Mouse (Mus musculus) limb, embryonic 11.5 days (tissue): ENCODE results near the gene Olfr702. TPM values are rescaled to one million over a fixed set of nuclear protein-coding genes. Genes with fewer than 3 reads are reported as not detected.

Experiments used
- ATAC-seq: fragments of 200-750 bp; cut with Nextera tagmentation; 2 replicates; pipeline ENCODE4 v1.8.0; 2017; ENCODE audit warnings: low read depth; ENCODE audit not compliant: insufficient number of reproducible peaks, low FRiP score, low TSS enrichment
- DNase-seq: peaks from one replicate; pipeline ENCODE4 v3.0.0-alpha.2; 2015; ENCODE audit warnings: low spot score
- H3K27ac ChIP-seq: fragments of 300-500 bp; sonication (generic); replicated peaks from 2 replicates; pipeline ENCODE4 v1.5.1; 2014; ENCODE audit warnings: low read depth, mild to moderate bottlenecking, low read length
- H3K27me3 ChIP-seq: fragments of 300-500 bp; sonication (generic); 2 replicates; pipeline ENCODE4 v1.6.1; 2014; ENCODE audit warnings: mild to moderate bottlenecking, low read length, mixed read lengths; ENCODE audit not compliant: control insufficient read depth, insufficient read depth
- H3K36me3 ChIP-seq: fragments of 300-500 bp; sonication (generic); 2 replicates; pipeline ENCODE4 v1.6.1; 2014; ENCODE audit warnings: mild to moderate bottlenecking, low read length, moderate library complexity, mixed read lengths; ENCODE audit not compliant: control insufficient read depth, insufficient read depth
- H3K4me1 ChIP-seq: fragments of 300-500 bp; sonication (generic); 2 replicates; pipeline ENCODE4 v1.6.1; 2014; ENCODE audit warnings: low read length, mixed read lengths; ENCODE audit not compliant: control insufficient read depth, insufficient read depth
- H3K4me2 ChIP-seq: fragments of 300-500 bp; sonication (generic); 2 replicates; pipeline ENCODE4 v1.6.1; 2014; ENCODE audit warnings: low read depth, mild to moderate bottlenecking, moderate library complexity; ENCODE audit not compliant: severe bottlenecking
- H3K4me3 ChIP-seq: fragments of 300-500 bp; sonication (generic); 2 replicates; pipeline ENCODE4 v1.5.1; 2014; ENCODE audit warnings: low read depth, low read length
- H3K9ac ChIP-seq: fragments of 300-500 bp; sonication (generic); 2 replicates; pipeline ENCODE4 v1.6.1; 2014; ENCODE audit warnings: mild to moderate bottlenecking, low read length
- H3K9me3 ChIP-seq: fragments of 300-500 bp; sonication (generic); 2 replicates; pipeline ENCODE4 v1.6.1; 2016; ENCODE audit warnings: low read length; ENCODE audit not compliant: control insufficient read depth
- polyA plus RNA-seq: library from polyadenylated mRNA; unstranded; fragments of >200 nt; fragmentation: Nextera tagmentation; extraction: Ambion mirVana; gene quantifications from 2 replicates; pipeline ENCODE4 v1.2.1, GENCODE M21; 2014

Olfr702 gene
- polyA plus RNA-seq, 1 experiment from 2014 or later = not detected

DNA sequence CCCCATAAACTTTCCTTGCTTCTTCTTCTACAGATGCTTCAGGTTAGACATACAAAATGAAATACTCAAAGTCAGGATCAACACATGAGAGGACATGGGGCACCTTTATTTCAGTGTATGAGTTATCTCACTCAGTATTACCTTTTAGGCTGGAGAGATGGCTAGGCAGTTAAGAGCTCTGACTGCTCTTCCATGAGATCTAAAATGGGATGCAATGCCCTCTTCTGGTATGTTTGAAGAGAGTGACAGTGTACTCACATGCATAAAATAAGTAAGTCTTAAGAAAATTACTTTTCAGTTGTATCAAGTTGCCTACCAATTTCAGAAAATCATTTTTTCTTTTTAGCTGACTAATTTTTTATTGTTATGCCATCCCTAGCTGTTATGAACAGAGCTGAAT is 45.4 kb downstream of the Olfr702 start:
- no peak overlapping the region for H3K27ac ChIP-seq
- no peak overlapping the region for H3K9ac ChIP-seq
- no peaks in the 10 kb centered on the region for H3K36me3 ChIP-seq
- no peak overlapping the region for H3K4me2 ChIP-seq
- no peaks in the 10 kb centered on the region for H3K27me3 ChIP-seq
- no peak for DNase-seq
- no peaks in the 10 kb centered on the region for H3K9me3 ChIP-seq
- H3K4me1 ChIP-seq = no peaks in the 10 kb centered on the region
- no peak overlapping the region for H3K4me3 ChIP-seq
- no peak for ATAC-seq

Other genes with a start within 250 kb of the Olfr702 start
- not detected in 2 replicates for gene Olfr693, start 153.3 kb downstream of the Olfr702 start, polyA plus RNA-seq
- not detected in 2 replicates for gene Olfr694, start 142.1 kb downstream of the Olfr702 start, polyA plus RNA-seq
- gene Olfr695, start 117.5 kb downstream of the Olfr702 start, polyA plus RNA-seq = not detected in 2 replicates
- not detected in 2 replicates for gene Olfr697, start 91.5 kb downstream of the Olfr702 start, polyA plus RNA-seq
- not detected in 2 replicates for gene Olfr698, start 78.5 kb downstream of the Olfr702 start, polyA plus RNA-seq
- gene Olfr699, start 40.7 kb downstream of the Olfr702 start, polyA plus RNA-seq = not detected in 2 replicates
- not detected in 2 replicates for gene Olfr700, start 25.1 kb downstream of the Olfr702 start, polyA plus RNA-seq
- gene Olfr701, start 19.8 kb downstream of the Olfr702 start, polyA plus RNA-seq = not detected in 2 replicates
- not detected in 2 replicates for gene Olfr703, start 9.5 kb upstream of the Olfr702 start, polyA plus RNA-seq
- gene Olfr704, start 29.3 kb upstream of the Olfr702 start, polyA plus RNA-seq = not detected in 2 replicates
- not detected in 2 replicates for gene Olfr705, start 43.0 kb upstream of the Olfr702 start, polyA plus RNA-seq
- not detected in 2 replicates for gene Olfr706, start 54.3 kb upstream of the Olfr702 start, polyA plus RNA-seq
- not detected in 2 replicates for gene Olfr707, start 67.3 kb upstream of the Olfr702 start, polyA plus RNA-seq
- not detected in 2 replicates for gene Olfr1532-ps1, start 74.1 kb upstream of the Olfr702 start, polyA plus RNA-seq
- gene Olfr709-ps1, start 98.3 kb upstream of the Olfr702 start, polyA plus RNA-seq = not detected in 2 replicates
- gene Olfr710, start 114.4 kb upstream of the Olfr702 start, polyA plus RNA-seq = not detected in 2 replicates
- not detected in 2 replicates for gene Olfr6, start 130.0 kb upstream of the Olfr702 start, polyA plus RNA-seq
- gene Olfr711, start 141.6 kb upstream of the Olfr702 start, polyA plus RNA-seq = not detected in 2 replicates
- gene Olfr2, start 172.2 kb upstream of the Olfr702 start, polyA plus RNA-seq = not detected in 2 replicates
- not detected in 2 replicates for gene Olfr713, start 197.3 kb upstream of the Olfr702 start, polyA plus RNA-seq
- gene Olfr714, start 237.1 kb upstream of the Olfr702 start, polyA plus RNA-seq = not detected in 2 replicates